Mouse (Mus musculus): ENCODE results near the gene Duox1. TPM values are rescaled to one million over a fixed set of nuclear protein-coding genes. Genes with fewer than 3 reads are reported as not detected.
"Not testable (repeated sequence)": the region's sequence is repeated elsewhere in the genome, so short reads cannot be mapped to it uniquely, and the experiment has no call there.

Duox1 gene
- total RNA-seq, 4 experiments from 2014 or later = 0.20 to 0.28 (median 0.27) TPM; not detected in 1

DNA sequence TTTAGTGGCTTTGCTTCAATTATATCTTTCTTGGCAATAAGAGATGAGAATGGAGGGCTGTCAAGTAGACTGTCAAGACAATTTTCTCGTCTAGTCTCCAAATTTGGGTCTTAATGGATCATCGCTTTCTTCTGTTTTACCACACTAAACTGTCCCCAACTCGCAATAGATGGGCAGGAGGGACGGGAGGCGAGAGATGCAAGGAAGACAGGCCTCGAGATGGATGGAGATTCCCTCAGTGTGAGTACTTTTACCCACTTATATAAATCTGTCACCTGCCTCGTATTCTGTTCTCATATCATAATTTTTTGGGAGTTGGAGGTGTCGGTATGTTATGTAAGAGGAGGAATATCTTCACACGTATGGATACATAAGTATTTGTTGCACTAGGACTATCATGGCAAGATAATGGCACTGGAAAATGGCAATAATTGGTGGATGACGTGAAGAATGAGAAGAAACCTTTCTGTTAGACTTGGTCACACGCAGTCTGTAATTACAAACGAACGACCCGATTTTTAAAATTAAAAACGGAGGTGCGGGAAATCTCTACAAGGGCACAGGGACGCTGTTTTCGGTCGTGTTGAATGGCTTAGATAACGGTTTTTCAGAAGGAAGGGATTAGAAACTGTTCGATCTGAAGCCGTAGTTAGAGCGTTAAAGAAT lies 59.3 kb downstream of the Duox1 start:
- no peak for DNase-seq (ENCODE audit: low spot score)

DNA sequence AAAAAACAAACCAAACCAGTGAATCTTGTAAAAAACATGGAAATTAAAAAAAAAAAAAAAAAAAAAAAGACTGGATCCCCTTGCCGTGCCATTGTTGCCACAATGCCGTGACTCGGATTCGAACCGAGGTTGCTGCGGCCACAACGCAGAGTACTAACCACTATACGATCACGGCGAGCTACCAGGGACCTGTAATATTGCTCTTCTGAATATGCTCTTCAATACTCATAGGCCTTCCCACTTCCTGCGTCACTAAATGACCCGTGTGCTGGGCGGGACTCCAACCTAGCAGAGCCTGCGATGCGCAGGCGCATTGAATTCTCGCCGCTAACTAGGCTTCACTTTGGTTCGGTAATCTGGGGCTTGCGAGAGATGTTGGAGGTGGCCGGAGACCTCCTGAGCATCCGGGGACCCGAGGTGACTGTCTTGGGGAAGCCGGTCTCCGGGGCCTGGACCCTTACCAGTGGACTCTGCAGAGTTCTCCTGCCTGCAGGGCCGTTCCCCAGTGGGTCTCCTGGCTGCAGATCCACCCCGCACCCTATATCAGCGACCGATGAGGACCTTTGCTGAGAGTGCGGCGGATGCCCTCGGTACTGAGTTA lies 60.0 kb downstream of the Duox1 start:
- DNase-seq (ENCODE audit: low spot score) = peak; percentile 99

DNA sequence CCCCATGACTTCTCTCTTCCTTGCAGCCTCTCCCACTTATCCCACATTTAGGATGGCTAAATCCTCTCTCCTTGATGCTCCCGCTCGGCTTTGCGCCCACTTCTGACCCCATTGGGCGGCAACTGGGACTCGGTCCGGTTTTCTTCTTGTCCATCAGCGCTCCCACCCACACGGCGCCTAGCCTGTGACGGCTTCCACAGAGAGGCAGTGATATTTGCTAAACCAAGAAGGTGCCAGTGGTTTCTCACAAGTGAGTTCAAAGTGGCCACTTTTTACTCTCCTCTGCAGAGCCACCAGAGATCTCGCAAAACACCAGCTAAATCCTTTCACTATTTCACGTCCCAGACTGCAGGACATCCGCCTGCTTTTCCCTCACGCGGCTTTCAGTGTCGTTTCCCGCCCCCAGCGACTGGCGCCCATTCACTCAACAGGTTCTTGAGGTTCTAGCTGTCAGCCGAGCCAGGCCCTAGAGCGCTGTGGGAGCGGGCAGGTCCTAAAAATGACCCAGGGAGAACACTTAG lies 60.6 kb downstream of the Duox1 start:
- DNase-seq (ENCODE audit: low spot score) = peak; percentile 43

DNA sequence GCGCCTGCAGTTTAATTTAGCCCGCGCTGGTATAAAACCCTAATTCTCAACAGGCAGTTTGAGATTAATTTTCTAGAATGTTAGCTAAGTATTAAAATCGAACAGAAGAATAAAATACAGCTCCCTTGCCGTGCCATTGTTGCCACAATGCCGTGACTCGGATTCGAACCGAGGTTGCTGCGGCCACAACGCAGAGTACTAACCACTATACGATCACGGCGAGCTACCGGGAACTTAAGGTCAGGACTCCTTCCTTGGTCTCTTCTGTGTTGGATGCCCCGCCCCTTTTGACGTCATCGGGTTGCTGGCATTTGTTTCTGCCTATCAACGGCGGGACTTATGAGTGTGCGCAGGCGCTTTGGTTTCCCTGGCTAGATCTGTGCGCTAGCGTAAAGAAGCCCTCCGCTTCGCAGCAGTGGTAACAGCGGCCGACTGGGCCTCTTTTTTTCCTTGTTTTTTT lies 61.8 kb downstream of the Duox1 start:
- DNase-seq (ENCODE audit: low spot score) = peak; percentile 97

- DNase-seq (ENCODE audit: low spot score) = peak; percentile 80
These were observed 62.3 kb downstream of the Duox1 start for GRCm38 (mm10) chr2:122377751-122378246.

- DNase-seq (ENCODE audit: low spot score) = peak; percentile 57
These were observed 63.2 kb downstream of the Duox1 start for GRCm38 (mm10) chr2:122378421-122379291.

GRCm38 (mm10) chr2:122379292-122379650 lies 63.8 kb downstream of the Duox1 start:
- no peak for DNase-seq (ENCODE audit: low spot score)

DNA sequence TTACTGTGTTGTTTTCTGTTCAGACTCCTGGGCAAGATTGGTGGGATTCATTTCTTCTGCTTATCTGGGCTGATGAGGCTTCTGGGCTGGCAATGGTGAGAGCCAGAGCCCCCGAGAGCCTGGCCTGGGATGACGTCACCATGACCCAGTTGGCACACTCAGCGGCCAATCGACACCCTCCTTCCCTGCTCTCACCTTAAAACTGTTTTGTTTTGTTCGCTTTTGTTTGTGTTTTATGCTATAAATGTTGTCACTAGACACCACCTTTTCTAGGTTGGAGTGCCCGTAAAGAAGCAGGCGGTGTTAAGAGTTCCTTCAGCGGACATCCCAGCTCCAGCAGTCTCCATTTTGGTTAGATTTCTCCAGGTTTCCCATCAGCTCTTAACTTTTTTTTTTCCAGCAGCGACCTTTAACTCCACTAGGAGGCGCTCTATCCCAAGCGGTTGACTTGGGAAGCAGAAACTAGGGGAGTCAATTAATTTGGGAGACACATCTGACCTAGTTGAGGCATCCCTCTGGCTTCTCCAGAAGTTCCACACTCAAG lies 65.4 kb downstream of the Duox1 start:
- DNase-seq (ENCODE audit: low spot score) = peak; percentile 76

- DNase-seq (ENCODE audit: low spot score) = peak; percentile 81
These were observed 66.0 kb downstream of the Duox1 start for GRCm38 (mm10) chr2:122381329-122382103.

DNA sequence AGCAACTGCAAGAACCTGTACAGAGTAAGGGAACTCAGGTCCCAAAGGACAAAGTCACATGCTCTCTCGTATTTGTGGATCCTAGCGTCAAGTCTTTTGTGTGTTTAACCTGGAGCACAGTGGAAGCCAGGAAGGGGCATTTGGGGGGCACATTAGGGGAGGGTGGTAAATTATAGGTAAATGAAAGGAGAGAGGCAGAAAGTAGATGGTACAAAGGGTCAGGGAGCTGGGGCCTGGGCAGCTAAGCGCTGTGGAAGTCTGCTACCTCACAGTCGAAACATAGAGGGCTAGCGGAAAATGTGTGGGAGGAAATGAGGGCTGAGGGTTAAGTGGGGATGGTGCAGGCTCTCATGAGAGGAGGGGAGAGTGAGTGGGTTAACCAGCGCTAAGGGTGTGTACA lies 66.6 kb downstream of the Duox1 start:
- no peak for DNase-seq (ENCODE audit: low spot score)

- DNase-seq (ENCODE audit: low spot score) = no peak
These were observed 69.6 kb downstream of the Duox1 start for GRCm38 (mm10) chr2:122385095-122385494.

DNA sequence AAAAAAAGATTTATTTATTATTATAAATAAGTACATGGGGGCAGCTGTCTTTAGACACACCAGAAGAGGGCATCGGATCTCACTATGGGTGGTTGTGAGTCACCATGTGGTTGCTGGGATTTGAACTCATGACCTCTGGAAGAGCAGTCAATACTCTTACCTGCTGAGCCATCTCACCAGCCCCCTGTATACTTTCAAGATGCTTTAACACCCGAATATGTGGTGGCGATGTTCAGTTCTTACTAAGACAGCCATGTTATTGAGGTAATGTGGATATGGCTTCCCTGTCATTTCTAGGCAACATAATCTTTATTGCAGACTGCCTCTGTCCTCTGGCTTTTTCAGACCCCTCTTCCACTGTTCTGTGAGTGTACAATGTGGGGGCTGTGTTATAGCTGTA lies 71.7 kb downstream of the Duox1 start:
- DNase-seq (ENCODE audit: low spot score) = not testable (repeated sequence)

GRCm38 (mm10) chr2:122396150-122396549 lies 80.7 kb downstream of the Duox1 start:
- no peak for DNase-seq (ENCODE audit: low spot score)

Other genes with a start within 250 kb of the Duox1 start
- 10 to 100 TPM; 10.8 to 11.7 (median 11.6) TPM for gene Spg11, start 197.3 kb upstream of the Duox1 start, total RNA-seq (2022)
- 100 to 1,000 TPM; 199 to 255 (median 220) TPM for gene B2m, start 168.0 kb upstream of the Duox1 start, total RNA-seq (2022)
- gene Trim69, start 155.0 kb upstream of the Duox1 start, total RNA-seq (2022) = under 1 TPM in 1 of 4 experiments, not detected in 3; 0.22 TPM
- not detected for gene Patl2, start 129.5 kb upstream of the Duox1 start, total RNA-seq (2022)
- not detected for gene Terb2, start 129.4 kb upstream of the Duox1 start, total RNA-seq (2022)
- 100 to 1,000 TPM; 182 to 228 (median 200) TPM for gene Sord, start 80.9 kb upstream of the Duox1 start, total RNA-seq (2022)
- gene Duox2, start 17.2 kb upstream of the Duox1 start, total RNA-seq (2022) = under 1 TPM; 0.46 to 0.82 (median 0.54) TPM
- under 1 TPM in 3 of 4 experiments, not detected in 1; 0.17 to 0.31 (median 0.25) TPM for gene Duoxa2, start 16.8 kb upstream of the Duox1 start, total RNA-seq (2022)
- under 1 TPM in 3 of 4 experiments, not detected in 1; 0.14 to 0.37 (median 0.34) TPM for gene Duoxa1, start 1.9 kb upstream of the Duox1 start, total RNA-seq (2022)
- 1 to 10 TPM; 4.4 to 7.3 (median 5.7) TPM for gene Shf, start 53.5 kb downstream of the Duox1 start, total RNA-seq (2022)
- gene Slc28a2, start 110.8 kb downstream of the Duox1 start, total RNA-seq (2022) = 10 to 100 TPM; 16.0 to 22.8 (median 19.8) TPM
- under 1 TPM; 0.34 to 0.72 (median 0.61) TPM for gene Gm14085, start 169.3 kb downstream of the Duox1 start, total RNA-seq (2022)

Measured in heart, adult 8-10 months (tissue).